Mouse (Mus musculus) liver, embryonic 16.5 days (tissue): ENCODE measurements around the gene 1700067P10Rik. TPM values are rescaled to one million over a fixed set of nuclear protein-coding genes. Genes with fewer than 3 reads are reported as not detected.

Experiments
- ATAC-seq: fragments of 200-750 bp; cut with Nextera tagmentation; 2 replicates; pipeline ENCODE4 v1.8.0; 2017; ENCODE audit warnings: low read depth, mild to moderate bottlenecking, moderate number of reproducible peaks, moderate library complexity
- H3K27ac ChIP-seq: fragments of 300-500 bp; sonication (generic); 2 replicates; pipeline ENCODE4 v1.5.1; 2014; ENCODE audit warnings: mild to moderate bottlenecking, low read length
- H3K27me3 ChIP-seq: fragments of 300-500 bp; sonication (generic); 2 replicates; pipeline ENCODE4 v1.6.1; 2014; ENCODE audit warnings: low read depth, low read length, mixed read lengths; ENCODE audit not compliant: control insufficient read depth, insufficient read depth
- H3K36me3 ChIP-seq: fragments of 300-500 bp; sonication (generic); 2 replicates; pipeline ENCODE4 v1.6.1; 2014; ENCODE audit warnings: mild to moderate bottlenecking; ENCODE audit not compliant: control insufficient read depth, insufficient read depth
- H3K4me1 ChIP-seq: fragments of 300-500 bp; sonication (generic); 2 replicates; pipeline ENCODE4 v1.6.1; 2014; ENCODE audit warnings: low read depth, low read length, mixed read lengths; ENCODE audit not compliant: control insufficient read depth
- H3K4me2 ChIP-seq: fragments of 300-500 bp; sonication (generic); 2 replicates; pipeline ENCODE4 v1.6.1; 2014; ENCODE audit warnings: low read depth, low read length, mixed read lengths
- H3K4me3 ChIP-seq: fragments of 300-500 bp; sonication (generic); 2 replicates; pipeline ENCODE4 v1.5.1; 2014; ENCODE audit warnings: low read depth, mild to moderate bottlenecking, low read length
- H3K9ac ChIP-seq: fragments of 300-500 bp; sonication (generic); 2 replicates; pipeline ENCODE4 v1.6.1; 2014; ENCODE audit warnings: low read depth, low read length
- H3K9me3 ChIP-seq: fragments of 300-500 bp; sonication (generic); replicated peaks from 2 replicates; pipeline ENCODE4 v1.6.1; 2016; ENCODE audit warnings: low read length; ENCODE audit not compliant: control insufficient read depth
- WGBS: fragments of 180-500 bp; shearing (Covaris S2); extraction: QIAGEN DNeasy Blood & Tissue Kit; methylation state at CpG from one replicate; pipeline ENCODE4 v1.1.7; 2014; ENCODE audit not compliant: insufficient replicate concordance; 5-methylcytosine and 5-hydroxymethylcytosine counted together
- polyA plus RNA-seq: library from polyadenylated mRNA; unstranded; fragments of >200 nt; fragmentation: Nextera tagmentation; extraction: Ambion mirVana; gene quantifications from 2 replicates; pipeline ENCODE4 v1.2.1, GENCODE M21; 2015

1700067P10Rik gene
- polyA plus RNA-seq, 1 experiment from 2014 or later, result not detected

- Histone ChIP-seq H3K4me3 (no peak overlapping the region), H3K27ac (no peak overlapping the region), H3K4me2 (no peak overlapping the region), H3K9me3 (no peaks in the 10 kb centered on the region), H3K9ac (no peak overlapping the region), H3K27me3 (peaks cover 64% of the 10 kb centered on the region), H3K4me1 (peaks cover 14% of the 10 kb centered on the region; the same call in 1 of the 2 replicates), H3K36me3 (no peaks in the 10 kb centered on the region)
- 12% methylated on average over 20 of the region's 20 CpGs for WGBS
- ATAC-seq, result no peak
These were observed 5.9 kb downstream of the 1700067P10Rik start for GRCm38 (mm10) chr17:48094820-48095680.

GRCm38 (mm10) chr17:48095718-48096121 is 6.6 kb downstream of the 1700067P10Rik start:
- Histone ChIP-seq H3K27ac (no peak overlapping the region), H3K4me3 (no peak overlapping the region), H3K9me3 (no peaks in the 10 kb centered on the region), H3K36me3 (no peaks in the 10 kb centered on the region), H3K9ac (no peak overlapping the region), H3K4me1 (peaks cover 14% of the 10 kb centered on the region; the same call in 1 of the 2 replicates), H3K27me3 (peaks cover 69% of the 10 kb centered on the region), H3K4me2 (0 out of 2 replicates have a peak overlapping the region, but pooled peaks have one; percentile 6)
- no peak for ATAC-seq
- under 1% methylated on average over 26 of the region's 26 CpGs for WGBS

- H3K36me3 ChIP-seq, result no peaks in the 10 kb centered on the region
- 6% methylated on average over 17 of the region's 17 CpGs for WGBS
- no peak for ATAC-seq
- no peak overlapping the region for H3K9ac ChIP-seq
- no peak overlapping the region for H3K27ac ChIP-seq
- 0 out of 2 replicates have a peak overlapping the region, but pooled peaks have one; percentile 47 for H3K4me2 ChIP-seq
- H3K4me3 ChIP-seq, result no peak overlapping the region
- H3K27me3 ChIP-seq, result peaks cover 69% of the 10 kb centered on the region
- no peaks in the 10 kb centered on the region for H3K9me3 ChIP-seq
- peaks cover 14% of the 10 kb centered on the region; the same call in 1 of the 2 replicates for H3K4me1 ChIP-seq
These were observed 7.2 kb downstream of the 1700067P10Rik start for GRCm38 (mm10) chr17:48096321-48096720.

- H3K9ac ChIP-seq, result 0 out of 2 replicates have a peak overlapping the region, but pooled peaks have one; percentile 20
- whole genome bisulfite sequencing, result 1% methylated on average over 34 of the region's 41 CpGs
- H3K4me3 ChIP-seq, result peak overlapping the region; percentile 33
These were observed 8.1 kb downstream of the 1700067P10Rik start for GRCm38 (mm10) chr17:48097011-48097742.

GRCm38 (mm10) chr17:48097743-48098527 is 8.8 kb downstream of the 1700067P10Rik start:
- H3K9ac ChIP-seq, result no peak overlapping the region; the same call in 1 of the 2 replicates
- under 1% methylated on average over 42 of the region's 43 CpGs for WGBS
- H3K4me1 ChIP-seq, result peaks cover 14% of the 10 kb centered on the region; the same call in 1 of the 2 replicates
- peaks cover 69% of the 10 kb centered on the region for H3K27me3 ChIP-seq
- no peaks in the 10 kb centered on the region for H3K9me3 ChIP-seq
- peak overlapping the region; percentile 82 for H3K27ac ChIP-seq
- H3K4me2 ChIP-seq, result peak overlapping the region; percentile 47
- peak; percentile 70 for ATAC-seq
- H3K36me3 ChIP-seq, result no peaks in the 10 kb centered on the region
- H3K4me3 ChIP-seq, result peak overlapping the region; percentile 33

More at GRCm38 (mm10) chr17:48097011-48097742, 8.1 kb downstream of the 1700067P10Rik start:
- Histone ChIP-seq H3K36me3 (no peaks in the 10 kb centered on the region), H3K27me3 (peaks cover 69% of the 10 kb centered on the region), H3K27ac (peak overlapping the region; percentile 69), H3K4me1 (peaks cover 14% of the 10 kb centered on the region; the same call in 1 of the 2 replicates), H3K4me2 (peak overlapping the region; percentile 47), H3K9me3 (no peaks in the 10 kb centered on the region)
- ATAC-seq, result no peak

GRCm38 (mm10) chr17:48098528-48098890 is 9.4 kb downstream of the 1700067P10Rik start:
- peak overlapping the region; percentile 12; the same call in 1 of the 2 replicates for H3K4me3 ChIP-seq
- peak overlapping the region; percentile 9; the same call in 1 of the 2 replicates for H3K9ac ChIP-seq
- peaks cover 14% of the 10 kb centered on the region; the same call in 1 of the 2 replicates for H3K4me1 ChIP-seq
- H3K36me3 ChIP-seq, result no peaks in the 10 kb centered on the region
- peak overlapping the region; percentile 47 for H3K4me2 ChIP-seq
- peak overlapping the region; percentile 82; the same call in 1 of the 2 replicates for H3K27ac ChIP-seq
- no peak for ATAC-seq
- peaks cover 69% of the 10 kb centered on the region for H3K27me3 ChIP-seq
- 1% methylated on average over 19 of the region's 19 CpGs for WGBS
- no peaks in the 10 kb centered on the region for H3K9me3 ChIP-seq

GRCm38 (mm10) chr17:48099312-48099711 is 10.2 kb downstream of the 1700067P10Rik start:
- ATAC-seq, result no peak
- 10% methylated on average over 11 of the region's 11 CpGs for WGBS
- peaks cover 62% of the 10 kb centered on the region for H3K27me3 ChIP-seq
- no peaks in the 10 kb centered on the region for H3K36me3 ChIP-seq
- peaks cover 14% of the 10 kb centered on the region; the same call in 1 of the 2 replicates for H3K4me1 ChIP-seq
- no peak overlapping the region for H3K9ac ChIP-seq
- no peak overlapping the region for H3K27ac ChIP-seq
- H3K9me3 ChIP-seq, result no peaks in the 10 kb centered on the region
- peak overlapping the region; percentile 47; the same call in 1 of the 2 replicates for H3K4me2 ChIP-seq
- H3K4me3 ChIP-seq, result no peak overlapping the region
